ENCODE assay signal across 34 mouse cellular contexts in the genomic region with DNA sequence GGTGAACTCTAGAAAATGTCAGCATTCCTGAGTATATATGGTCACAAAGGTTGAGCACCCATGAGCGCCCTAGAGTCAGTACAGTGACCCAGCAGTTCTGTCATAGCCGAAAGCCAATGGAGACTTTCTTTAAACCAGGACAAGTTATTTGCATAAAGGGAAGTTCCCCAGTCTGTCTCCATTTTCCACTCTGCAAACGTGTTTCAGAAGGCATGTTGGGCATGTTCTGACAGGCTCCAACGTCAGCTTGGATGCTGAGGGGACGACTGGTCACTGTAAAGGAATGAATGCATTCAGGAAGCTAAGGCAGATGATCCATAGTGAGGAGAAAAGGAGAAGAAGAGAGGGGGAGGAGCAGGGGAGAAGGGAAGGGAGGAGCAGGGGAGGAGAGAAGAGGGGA. TPM values are rescaled to one million over a fixed set of nuclear protein-coding genes. Genes with fewer than 3 reads are reported as not detected.
A peak's percentile ranks its signal among the peaks of the same experiment; 100 is the strongest.
DNase-seq lines count a peak whose midpoint lies in the region; ATAC-seq and TF ChIP-seq lines count a peak whose summit lies in the region.
"Had no signal": no experiment of that assay in that cellular context is flagged by ENCODE, and none has a peak within 500 bp of the region (broad histone marks: within the 10 kb centered on the region; RNA-seq: fewer than 3 reads in every experiment).

No protein-coding gene starts in this region.

- no peak overlapping the region for H3K27ac ChIP-seq in embryonic facial prominence, embryonic 14.5 days (replicated peaks; ENCODE audit: low read depth, low read length)
- H3K27ac ChIP-seq in embryonic facial prominence, embryonic 10.5 days (replicated peaks): no peak overlapping the region
- H3K27ac ChIP-seq in CH12.LX (ENCODE audit: insufficient read depth, low read depth): peak overlapping the region; percentile 38
- H3K27ac ChIP-seq in embryonic fibroblast, embryonic 13.5 days (ENCODE audit: insufficient read depth, low read length): peak overlapping the region; percentile 87
- H3K27ac ChIP-seq: embryonic facial prominence, embryonic 12.5 days; forebrain, embryonic 10.5 days; forebrain, embryonic 13.5 days; gastrocnemius, adult 2 months; hindbrain, embryonic 13.5 days; intestine, embryonic 15.5 days had no signal

- ATAC-seq in embryonic facial prominence, embryonic 14.5 days (ENCODE audit: low read depth): no peak
- ATAC-seq: CD4-positive, CD25-positive, alpha-beta regulatory T cell, adult 4 months; forebrain, embryonic 13.5 days; forebrain, embryonic 16.5 days; hindbrain, embryonic 16.5 days; intestine, embryonic 15.5 days had no signal

- TF ChIP-seq CTCF in CH12.LX (conservative IDR thresholded peaks at IDR 0.05 in 1 of 2, IDR thresholded peaks at IDR 0.05 in 1 of 2; ENCODE audit: low read depth in 2 of 2, low read length in 2 of 2): no peak
- no peak for TF ChIP-seq CTCF in embryonic fibroblast, embryonic 13.5 days (IDR thresholded peaks at IDR 0.05; ENCODE audit: borderline replicate concordance, insufficient read depth, low read length)

- WGBS in embryonic facial prominence, embryonic 14.5 days: 62% methylated on average over 5 of the region's 5 CpGs
- WGBS in embryonic facial prominence, embryonic 10.5 days: 79% methylated on average over 5 of the region's 5 CpGs

- H3K9me3 ChIP-seq in embryonic facial prominence, embryonic 14.5 days (ENCODE audit: control insufficient read depth, low read length): no peaks in the 10 kb centered on the region
- H3K9me3 ChIP-seq in embryonic facial prominence, embryonic 10.5 days: no peaks in the 10 kb centered on the region
- H3K9me3 ChIP-seq in CH12.LX (replicated peaks; ENCODE audit: low read length): no peaks in the 10 kb centered on the region
- H3K9me3 ChIP-seq: embryonic facial prominence, embryonic 12.5 days; forebrain, embryonic 10.5 days; forebrain, embryonic 13.5 days; hindbrain, embryonic 13.5 days; intestine, embryonic 15.5 days had no signal

- no peaks in the 10 kb centered on the region for H3K4me1 ChIP-seq in embryonic facial prominence, embryonic 14.5 days (ENCODE audit: control insufficient read depth, insufficient read depth, low read length)
- no peaks in the 10 kb centered on the region for H3K4me1 ChIP-seq in embryonic facial prominence, embryonic 10.5 days
- peaks cover 22 to 75% of the 10 kb centered on the region in 2 experiments for H3K4me1 ChIP-seq in CH12.LX (ENCODE audit: control insufficient read depth in 1 of 2, insufficient read depth in 2 of 2)
- H3K4me1 ChIP-seq in embryonic fibroblast, embryonic 13.5 days (ENCODE audit: control insufficient read depth, insufficient read depth, low read length): peaks cover 4% of the 10 kb centered on the region; the same call in 1 of the 2 replicates
- H3K4me1 ChIP-seq: embryonic facial prominence, embryonic 12.5 days; hindbrain, embryonic 13.5 days; intestine, embryonic 15.5 days had no signal

- dilution Hi-C loops in CH12.LX (cut with MboI; ENCODE audit: extremely low pct_ligation_motif_present, extremely low pct_unique_long_range_greater_than_20kb, low sequenced_read_pairs): no loop called here

- in situ Hi-C loops in CH12.LX (cut with MboI; ENCODE audit: low pct_ligation_motif_present, low pct_unique_long_range_greater_than_20kb, low sequenced_read_pairs): no loop called here

- DNase-seq in embryonic facial prominence, embryonic 14.5 days (ENCODE audit: low spot score): peak; percentile 8
- DNase-seq in embryonic facial prominence, embryonic 10.5 days (ENCODE audit: low spot score): no peak
- peak; percentile 88 for DNase-seq in CH12.LX (ENCODE audit: extremely low read depth)
- no peak for DNase-seq in right cerebral cortex, adult 18-20 months
- DNase-seq in layer of hippocampus, postnatal 10 days (ENCODE audit: low spot score in 2 of 2): no peak
- DNase-seq: adrenal gland, adult 8-10 months; adrenal gland, postnatal 25 days; cerebellum, adult 11-12 months; cerebellum, adult 8-10 months; cerebellum, postnatal 10 days; cerebellum, postnatal 36 days; gastrocnemius, adult 2 months; gastrocnemius, postnatal 14 days; heart, adult 11 months; kidney, adult 11 months had no signal

- H3K36me3 ChIP-seq in embryonic facial prominence, embryonic 14.5 days (ENCODE audit: control insufficient read depth, insufficient read depth, low read length): no peaks in the 10 kb centered on the region
- H3K36me3 ChIP-seq in embryonic facial prominence, embryonic 10.5 days (replicated peaks): no peaks in the 10 kb centered on the region
- no peaks in the 10 kb centered on the region for H3K36me3 ChIP-seq in CH12.LX (replicated peaks in 1 of 2; ENCODE audit: control insufficient read depth in 1 of 2, insufficient read depth in 1 of 2, low read length in 1 of 2)
- H3K36me3 ChIP-seq: embryonic facial prominence, embryonic 12.5 days; forebrain, embryonic 10.5 days; hindbrain, embryonic 13.5 days; intestine, embryonic 15.5 days had no signal

- H3K79me2 ChIP-seq in CH12.LX (replicated peaks; ENCODE audit: control insufficient read depth, extremely low read depth, insufficient read depth, poor library complexity, severe bottlenecking): no peaks in the 10 kb centered on the region

- no peak overlapping the region for H3K9ac ChIP-seq in embryonic facial prominence, embryonic 14.5 days (ENCODE audit: low read depth, low read length)
- H3K9ac ChIP-seq in CH12.LX (ENCODE audit: insufficient read depth, low read depth): no peak overlapping the region
- H3K9ac ChIP-seq: embryonic facial prominence, embryonic 12.5 days; forebrain, embryonic 13.5 days; hindbrain, embryonic 13.5 days; intestine, embryonic 15.5 days had no signal

- no peak overlapping the region for H3K4me3 ChIP-seq in embryonic facial prominence, embryonic 14.5 days (ENCODE audit: low read depth, low read length)
- no peak overlapping the region for H3K4me3 ChIP-seq in embryonic facial prominence, embryonic 10.5 days
- H3K4me3 ChIP-seq in CH12.LX (replicated peaks in 1 of 3; ENCODE audit: low read depth in 2 of 3, low read length in 2 of 3, poor library complexity in 1 of 3): no peak overlapping the region
- H3K4me3 ChIP-seq in embryonic fibroblast, embryonic 13.5 days (ENCODE audit: insufficient read depth, low read length): no peak overlapping the region
- H3K4me3 ChIP-seq: embryonic facial prominence, embryonic 12.5 days; forebrain, embryonic 10.5 days; forebrain, embryonic 13.5 days; gastrocnemius, adult 2 months; hindbrain, embryonic 13.5 days; intestine, embryonic 15.5 days had no signal

- peak; percentile 29; the same call in 1 of the 2 replicates for TF ChIP-seq POLR2A in CH12.LX (IDR thresholded peaks at IDR 0.05; ENCODE audit: low read depth, low read length)
- no peak for TF ChIP-seq POLR2A in embryonic fibroblast, embryonic 13.5 days (IDR thresholded peaks at IDR 0.05; ENCODE audit: low read depth, low read length)

- TF ChIP-seq EP300 in CH12.LX (IDR thresholded peaks at IDR 0.05; ENCODE audit: low read length): peak; percentile 93

- H3K4me2 ChIP-seq in embryonic facial prominence, embryonic 14.5 days (ENCODE audit: low read depth, low read length): no peak overlapping the region
- H3K4me2 ChIP-seq in CH12.LX (ENCODE audit: insufficient read depth, low read depth, poor library complexity, severe bottlenecking): peak overlapping the region; percentile 41
- H3K4me2 ChIP-seq: embryonic facial prominence, embryonic 12.5 days; forebrain, embryonic 13.5 days; heart, embryonic 11.5 days; hindbrain, embryonic 13.5 days; intestine, embryonic 15.5 days had no signal

- no peaks in the 10 kb centered on the region for H3K27me3 ChIP-seq in embryonic facial prominence, embryonic 14.5 days (replicated peaks; ENCODE audit: control insufficient read depth, insufficient read depth, low read length)
- no peaks in the 10 kb centered on the region for H3K27me3 ChIP-seq in embryonic facial prominence, embryonic 10.5 days (replicated peaks; ENCODE audit: low read depth, poor library complexity, severe bottlenecking)
- H3K27me3 ChIP-seq in CH12.LX (replicated peaks): no peaks in the 10 kb centered on the region
- H3K27me3 ChIP-seq: embryonic facial prominence, embryonic 12.5 days; forebrain, embryonic 13.5 days; hindbrain, embryonic 13.5 days; intestine, embryonic 15.5 days had no signal

- TF ChIP-seq RAD21 in CH12.LX (IDR thresholded peaks at IDR 0.05; ENCODE audit: low read depth, low read length): no peak

TF ChIP-seq in CH12.LX, 34 proteins besides CTCF, POLR2A, EP300 and RAD21 (continues in another document):
- TF ChIP-seq UBTF (IDR thresholded peaks at IDR 0.05; ENCODE audit: low read depth, low read length) (no peak), SIN3A (IDR thresholded peaks at IDR 0.05; ENCODE audit: low read length) (peak; percentile 76), NRF1 (IDR thresholded peaks at IDR 0.05; ENCODE audit: low read depth, low read length) (no peak), MAX (IDR thresholded peaks at IDR 0.05; ENCODE audit: low read length) (peak; percentile 68), GABPA (IDR thresholded peaks at IDR 0.05; ENCODE audit: insufficient replicate concordance, low read depth, low read length) (no peak), CHD2 (IDR thresholded peaks at IDR 0.05; ENCODE audit: low read length) (0 out of 2 replicates have a peak, but pooled peaks have one; percentile 68), CHD1 (IDR thresholded peaks at IDR 0.05; ENCODE audit: low read depth, low read length) (peak; percentile 99), IRF4 (IDR thresholded peaks at IDR 0.05; ENCODE audit: low read depth, low read length) (peak; percentile 79), PAX5 (IDR thresholded peaks at IDR 0.05; ENCODE audit: low read length) (no peak), ELF1 (IDR thresholded peaks at IDR 0.05; ENCODE audit: low read depth, low read length) (peak; percentile 51), NELFE (IDR thresholded peaks at IDR 0.05; ENCODE audit: low read depth, low read length) (peak; percentile 55)

RNA-seq across cellular contexts. Expression of gene Ankk1, which starts 0.7 kb away (rescaled TPM):
- polyA plus RNA-seq in embryonic facial prominence, embryonic 14.5 days (2014; fragmentation: Nextera tagmentation; extraction: Ambion mirVana): not detected in 2 replicates
- not detected in 2 replicates for polyA plus RNA-seq in embryonic facial prominence, embryonic 10.5 days (2016; fragmentation: Nextera tagmentation; extraction: Ambion mirVana)
- total RNA-seq in CH12.LX (2012; rRNA removed) (0.13 and 0.29 TPM in 2 replicates), CH12.LX (2014; rRNA removed) (0.28 and 0.52 TPM in 2 replicates)
- polyA plus RNA-seq in CH12.LX (2012; ENCODE audit: insufficient read length, low read depth): 0.30 and 0.36 TPM in 2 replicates
- polyA plus RNA-seq in embryonic fibroblast, embryonic 13.5 days (2011; ENCODE audit: insufficient read length, low read depth, missing spikeins): 0.19 and 0.37 TPM in 2 replicates
- total RNA-seq in layer of hippocampus, postnatal 10 days (2021): not detected
- total RNA-seq: adrenal gland, adult 8-10 months; adrenal gland, postnatal 25 days; gastrocnemius, adult 2 months; gastrocnemius, postnatal 14 days; gastrocnemius, postnatal 4 days; heart, adult 8-10 months; heart, postnatal 25 days; hematopoietic stem cell, adult 5-6 weeks had no signal
- polyA plus RNA-seq: C2C12; CD4-positive, CD25-positive, alpha-beta regulatory T cell, adult 4 months; cortical plate, adult 2 months; embryonic facial prominence, embryonic 12.5 days; forebrain, embryonic 10.5 days; forebrain, embryonic 13.5 days; forebrain, embryonic 16.5 days; frontal cortex, adult 2 months; heart, embryonic 11.5 days; heart, embryonic 14.5 days; heart, postnatal 0 days; hindbrain, embryonic 13.5 days; hindbrain, embryonic 16.5 days; intestine, embryonic 15.5 days had no signal

RNA-seq across cellular contexts. Expression of gene Ttc12, which starts 58.5 kb away (rescaled TPM):
- polyA plus RNA-seq in embryonic facial prominence, embryonic 14.5 days (2014; fragmentation: Nextera tagmentation; extraction: Ambion mirVana): 2.0 TPM in 2 replicates
- 1.4 and 1.6 TPM in 2 replicates for polyA plus RNA-seq in embryonic facial prominence, embryonic 10.5 days (2016; fragmentation: Nextera tagmentation; extraction: Ambion mirVana)
- total RNA-seq in CH12.LX (2012; rRNA removed) (0.50 and 0.59 TPM in 2 replicates), CH12.LX (2014; rRNA removed) (0.67 and 0.68 TPM in 2 replicates)
- polyA plus RNA-seq in CH12.LX (2012; ENCODE audit: insufficient read length, low read depth): 0.44 and 0.68 TPM in 2 replicates
- polyA plus RNA-seq in embryonic fibroblast, embryonic 13.5 days (2011; ENCODE audit: insufficient read length, low read depth, missing spikeins): 9.6 and 14.8 TPM in 2 replicates
- total RNA-seq in layer of hippocampus, postnatal 10 days (2021): 1 to 10 TPM; 2.3 to 2.4 TPM
- polyA plus RNA-seq: CD4-positive, CD25-positive, alpha-beta regulatory T cell, adult 4 months had no signal

Comparison
In these comparisons a context has a peak if more than half of its experiments do, and no peak if none do; other contexts are left out.
1. DNase-seq: peak in embryonic facial prominence, embryonic 14.5 days (single experiment) and CH12.LX (single experiment); none in embryonic facial prominence, embryonic 10.5 days (single experiment), right cerebral cortex, adult 18-20 months (single experiment) and layer of hippocampus, postnatal 10 days (0 of 2).
2. H3K27ac ChIP-seq: peak in CH12.LX (single experiment) and embryonic fibroblast, embryonic 13.5 days (single experiment); none in embryonic facial prominence, embryonic 14.5 days (single experiment) and embryonic facial prominence, embryonic 10.5 days (single experiment).